Mouse (Mus musculus) layer of hippocampus, postnatal 14 days (tissue): ENCODE measurements around the gene Utrn. TPM values are rescaled to one million over a fixed set of nuclear protein-coding genes. Genes with fewer than 3 reads are reported as not detected.
A peak's percentile ranks its signal among the peaks of the same experiment; 100 is the strongest.

Experiments used
- DNase-seq, 2 experiments: peaks; one replicate each; pipeline ENCODE4 v3.0.0; 2021 to 2022; ENCODE audit warnings: low spot score in 2 of 2, mixed read lengths in 1 of 2
- total RNA-seq, 2 experiments: library from RNA; stranded (reverse); gene quantifications; 2 replicates each; pipeline ENCODE4 v1.2.3; 2021

Gene Utrn
- total RNA-seq, 2 experiments from 2014 or later, result 35.6 to 40.3 TPM

GRCm38 (mm10) chr10:12837636-12838035 lies 31.5 kb downstream of the Utrn start:
- DNase-seq, result peak in 1 of 2 experiments; percentile 32

- no peak for DNase-seq
These were observed 32.9 kb downstream of the Utrn start for GRCm38 (mm10) chr10:12836048-12836816.

DNA sequence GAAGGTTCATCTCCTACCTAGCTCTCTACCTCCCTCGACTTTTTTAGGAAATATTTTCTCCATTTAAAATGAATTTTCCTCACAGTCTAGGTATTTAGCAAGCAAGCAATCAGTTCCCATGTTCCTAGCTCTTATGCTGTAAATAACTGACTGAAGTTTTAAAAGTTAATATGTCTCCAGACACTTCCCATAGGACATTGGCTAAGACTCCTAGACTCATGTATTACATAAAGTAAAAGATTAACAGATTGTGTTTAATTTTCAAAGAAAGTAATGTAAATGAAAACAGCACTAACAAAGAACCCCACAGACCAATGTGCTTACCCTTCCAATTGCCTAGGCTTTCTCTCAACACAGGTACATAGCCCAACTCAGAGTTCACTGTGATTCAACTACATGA lies 35.0 kb downstream of the Utrn start:
- no peak for DNase-seq

DNA sequence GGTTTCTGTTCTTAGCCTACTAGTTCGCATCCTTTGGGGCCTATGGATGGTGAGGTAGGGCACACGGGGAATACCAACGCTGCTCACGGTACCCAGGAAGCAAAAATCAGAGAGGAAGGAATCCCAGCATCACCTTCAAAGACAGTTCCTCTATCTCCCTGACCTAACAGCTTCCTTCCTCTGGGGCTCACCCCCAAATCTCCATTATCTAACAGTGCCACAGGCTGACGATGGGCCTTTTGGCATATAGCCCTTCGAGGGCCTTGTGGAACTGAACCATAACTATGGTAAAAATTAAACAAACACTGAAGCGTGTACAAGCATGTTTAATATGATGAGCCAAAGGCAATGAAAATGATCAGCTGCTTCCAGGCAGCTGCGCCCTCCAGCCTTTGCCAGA lies 37.0 kb downstream of the Utrn start:
- no peak for DNase-seq

GRCm38 (mm10) chr10:12827778-12828177 lies 41.4 kb downstream of the Utrn start:
- DNase-seq, result no peak

- no peak for DNase-seq
These were observed 41.9 kb downstream of the Utrn start for GRCm38 (mm10) chr10:12827306-12827705.

- peak; percentile 39 to 41 for DNase-seq
These were observed 42.3 kb downstream of the Utrn start for GRCm38 (mm10) chr10:12826760-12827281.

- no peak for DNase-seq
These were observed 44.8 kb downstream of the Utrn start for GRCm38 (mm10) chr10:12824386-12824785.

DNA sequence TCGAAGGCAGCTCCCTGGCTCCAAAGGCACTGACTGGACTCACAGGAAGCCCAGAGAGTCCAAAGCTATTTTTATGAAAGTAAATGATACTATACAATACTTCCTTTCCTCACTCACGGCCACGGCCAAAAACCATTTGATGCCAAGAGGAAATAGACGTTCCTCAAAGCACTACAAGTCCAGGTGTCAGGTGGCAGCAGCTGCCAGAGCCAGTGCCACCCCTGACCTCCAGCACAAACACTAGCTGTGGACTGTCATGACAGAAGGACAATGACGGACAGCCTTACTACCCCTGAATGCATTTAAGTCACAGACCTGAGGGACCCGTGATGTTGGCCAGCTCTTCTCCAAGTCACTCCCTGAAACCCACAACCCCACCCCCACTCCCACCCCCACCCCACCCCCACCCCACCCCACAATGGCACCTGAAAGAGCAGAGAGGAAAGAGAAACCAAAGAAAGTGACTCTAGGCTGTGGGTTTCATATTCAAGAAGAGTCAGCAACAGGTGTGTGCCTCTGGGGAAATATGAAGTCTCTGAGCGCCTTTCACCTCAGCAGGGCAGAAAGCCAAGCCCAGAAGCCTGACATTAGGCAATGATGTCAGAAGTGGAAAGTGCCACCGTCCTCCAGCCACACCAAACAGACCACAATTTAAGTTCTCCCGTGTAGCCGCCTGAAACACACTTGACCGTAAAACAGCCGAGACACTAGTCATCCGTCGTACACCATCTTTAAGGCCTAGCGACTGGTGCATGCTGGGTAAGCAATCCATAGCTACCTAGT lies 45.5 kb downstream of the Utrn start:
- no peak for DNase-seq

DNA sequence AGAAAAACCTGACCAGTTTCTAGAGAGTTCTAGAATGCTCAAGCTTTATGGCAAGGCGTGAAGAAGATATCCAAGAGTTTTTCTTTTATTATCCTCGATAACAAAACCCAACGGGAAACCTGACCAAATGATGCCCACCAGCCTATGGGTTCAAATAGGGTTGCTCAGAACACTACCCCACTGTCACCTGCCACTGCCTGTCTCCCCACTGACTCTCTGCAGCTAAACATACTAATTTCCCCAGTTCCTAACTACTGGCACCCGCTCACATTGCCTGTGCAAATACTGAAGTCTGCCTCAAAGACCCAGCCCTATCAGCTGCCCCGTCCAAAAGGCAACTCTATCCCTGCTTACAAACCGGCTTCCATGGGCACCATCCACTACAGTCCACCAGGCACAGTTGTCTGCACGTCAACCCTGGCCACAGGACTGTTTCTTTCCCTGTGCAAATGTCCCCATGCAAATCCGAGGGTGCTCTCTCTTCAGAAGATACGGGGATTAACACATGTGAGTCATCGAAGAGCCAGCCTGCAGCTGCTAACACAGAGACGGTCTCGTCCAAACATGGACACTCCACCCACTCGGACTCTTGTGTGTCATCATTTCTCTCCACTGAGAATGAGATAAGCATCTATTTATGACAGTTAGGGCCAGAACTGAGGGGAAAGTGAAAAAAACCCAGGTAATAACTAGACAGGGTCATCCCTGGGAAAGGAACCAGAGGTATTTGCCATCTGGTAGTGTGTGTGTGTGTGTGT lies 48.0 kb downstream of the Utrn start:
- no peak for DNase-seq

DNA sequence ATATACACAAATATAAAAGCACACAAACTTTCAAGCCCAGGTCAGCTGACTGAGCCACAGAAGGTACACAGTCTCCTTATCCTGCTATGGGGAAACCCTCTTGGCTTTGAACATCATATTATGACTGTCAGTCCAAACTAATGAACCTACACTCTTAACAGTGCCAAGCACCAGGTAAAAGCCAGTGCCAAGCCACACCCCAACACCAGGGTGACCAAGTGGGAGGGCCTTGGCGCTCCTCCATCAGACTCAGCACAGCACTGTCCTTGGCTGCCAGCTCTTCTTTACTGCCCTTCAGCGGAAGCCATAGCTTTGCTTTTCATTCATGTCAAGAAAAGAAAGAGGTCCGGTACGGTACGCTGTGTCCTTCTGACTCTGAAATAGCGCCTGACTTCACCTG lies 51.8 kb downstream of the Utrn start:
- DNase-seq, result no peak

GRCm38 (mm10) chr10:12816530-12816929 lies 52.6 kb downstream of the Utrn start:
- no peak for DNase-seq

GRCm38 (mm10) chr10:12814411-12814810 lies 54.8 kb downstream of the Utrn start:
- DNase-seq, result no peak

- no peak for DNase-seq
These were observed 55.3 kb downstream of the Utrn start for GRCm38 (mm10) chr10:12813881-12814280.

DNA sequence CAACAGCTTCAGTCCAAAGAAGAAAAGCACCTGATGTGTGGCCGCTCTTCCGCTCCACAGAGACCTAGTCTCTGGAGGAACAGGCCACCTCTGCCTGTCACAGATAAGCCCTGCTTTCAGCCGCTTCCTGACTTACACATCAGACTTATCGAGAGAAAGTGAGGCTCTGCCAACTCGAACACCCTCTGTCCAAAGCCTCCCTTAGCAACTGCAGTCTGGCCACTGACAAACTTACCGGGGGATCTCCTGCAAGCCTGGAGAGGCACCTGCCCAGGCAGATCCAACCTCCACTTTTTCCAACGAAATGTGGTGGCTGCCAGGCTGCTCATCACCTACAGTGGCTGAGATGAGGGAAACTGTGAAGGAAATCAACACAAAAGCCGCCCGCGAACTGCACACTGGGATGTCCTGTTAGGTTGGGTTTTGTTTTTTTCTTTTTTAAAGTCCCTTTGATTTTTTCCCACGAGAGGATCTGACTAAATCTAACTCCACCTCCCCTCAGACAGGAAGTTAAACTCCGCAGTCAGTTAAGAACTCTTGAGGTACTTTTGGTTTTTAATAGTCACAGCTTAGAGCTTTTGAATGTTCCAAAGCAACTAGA lies 55.9 kb downstream of the Utrn start:
- no peak for DNase-seq

DNA sequence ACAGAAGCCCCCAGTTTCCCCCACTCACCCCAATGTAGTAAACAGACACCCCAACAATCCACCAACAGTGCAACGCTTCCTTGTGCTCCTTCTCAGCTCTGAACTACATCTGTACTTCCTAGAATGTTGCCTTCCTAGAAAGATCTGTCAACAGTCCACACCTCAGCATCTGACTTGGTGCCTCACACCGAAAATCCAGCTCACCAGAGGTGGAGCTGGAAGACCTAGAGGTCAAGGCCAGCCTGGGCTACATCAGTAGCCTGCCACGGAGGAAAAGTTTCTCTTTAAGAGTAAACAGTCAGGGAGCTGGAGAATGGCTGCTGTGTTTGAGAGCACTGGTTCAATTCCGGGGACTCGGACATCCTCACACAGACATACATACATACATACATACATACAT lies 56.5 kb downstream of the Utrn start:
- DNase-seq, result no peak

DNA sequence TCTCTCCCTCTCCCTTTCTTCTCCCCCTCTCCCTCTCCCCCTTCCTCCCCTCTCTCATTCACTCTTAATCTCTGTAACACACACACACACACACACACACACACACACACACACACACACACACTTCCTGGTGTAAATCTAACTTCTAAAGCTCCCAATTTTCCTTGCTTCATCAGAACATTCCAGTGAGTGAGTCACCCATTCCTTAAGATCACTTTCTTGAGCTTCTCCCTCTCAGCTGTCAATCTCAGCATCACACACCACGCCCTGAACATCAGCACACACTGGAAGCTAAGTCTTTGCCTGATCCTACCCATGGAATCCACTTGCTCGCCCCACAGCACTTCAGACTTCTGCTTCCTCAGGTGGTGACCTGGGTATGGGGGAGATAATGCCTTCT lies 58.3 kb downstream of the Utrn start:
- no peak for DNase-seq

DNA sequence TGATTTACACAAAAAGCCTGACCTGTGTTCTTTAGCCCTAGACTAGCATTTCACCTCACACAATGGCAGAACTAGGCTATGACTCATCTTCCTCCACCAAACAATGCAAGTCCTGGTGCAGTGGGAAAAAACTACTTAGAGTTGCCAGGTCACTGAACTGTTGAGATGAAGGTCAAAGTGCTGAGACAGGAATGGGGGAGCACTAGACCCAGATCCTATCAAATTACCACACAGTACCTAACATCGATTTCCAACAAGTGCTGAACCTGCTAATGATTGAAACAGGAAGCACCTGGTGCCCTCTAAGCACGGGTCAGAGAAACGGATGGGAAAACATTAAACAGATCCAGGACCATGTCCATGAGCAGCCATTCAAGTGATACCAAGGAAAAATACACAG lies 59.5 kb downstream of the Utrn start:
- no peak for DNase-seq

- DNase-seq, result no peak
These were observed 60.7 kb downstream of the Utrn start for GRCm38 (mm10) chr10:12808467-12808866.

DNA sequence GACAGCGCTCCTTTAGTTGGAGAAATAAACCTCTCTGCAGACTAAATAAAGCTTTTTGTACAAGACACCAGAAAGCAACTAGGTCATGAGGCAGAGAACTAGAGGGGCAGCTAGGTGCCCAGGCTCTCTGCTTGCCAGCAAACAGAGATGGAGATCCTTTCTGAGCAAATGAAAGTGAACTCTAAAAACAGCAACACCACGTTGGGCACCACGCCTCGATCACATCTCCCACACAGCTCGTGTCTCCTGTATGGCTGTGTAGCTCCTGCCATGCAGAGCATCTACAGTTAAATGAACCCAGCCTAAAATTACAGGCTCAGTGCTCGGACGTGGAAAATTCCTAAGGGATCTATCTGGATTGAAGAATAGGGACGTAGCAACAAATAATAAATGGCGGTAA lies 61.5 kb downstream of the Utrn start:
- no peak for DNase-seq

DNA sequence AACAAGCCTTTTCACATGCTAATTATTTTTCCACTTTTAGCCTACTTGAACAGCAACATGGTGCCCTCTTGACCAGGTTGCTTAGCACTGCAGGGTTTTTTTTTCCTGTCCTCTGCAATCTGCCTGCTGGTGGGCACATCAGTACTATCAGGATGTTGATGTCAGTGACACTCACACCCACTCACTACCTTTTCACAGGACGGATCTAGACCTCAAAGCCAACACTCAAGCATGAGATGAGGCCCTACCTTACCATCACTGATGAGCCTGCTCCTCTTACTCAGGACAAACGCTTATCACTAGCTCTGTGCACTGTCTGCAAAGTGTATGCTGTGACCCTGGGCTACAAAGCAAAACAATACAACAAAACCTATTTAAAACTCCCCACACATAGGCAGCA lies 63.3 kb downstream of the Utrn start:
- no peak for DNase-seq
